Mouse (Mus musculus): ENCODE measurements around the gene Acsl4. TPM values are rescaled to one million over a fixed set of nuclear protein-coding genes. Genes with fewer than 3 reads are reported as not detected.

Acsl4 gene
- polyA plus RNA-seq, 1 experiment = 0.75 TPM

GRCm38 (mm10) chrX:142314307-142315024, 75.9 kb downstream of the Acsl4 start:
- Histone ChIP-seq H3K27me3 (replicated peaks) (peaks cover 2% of the 10 kb centered on the region), H3K9me3 (no peaks in the 10 kb centered on the region), H3K4me3 (replicated peaks) (peak overlapping the region; percentile 50), H3K36me3 (replicated peaks; ENCODE audit: low read length) (no peaks in the 10 kb centered on the region), H3K4me1 (peaks cover 8% of the 10 kb centered on the region)
- no peak for TF ChIP-seq GATA1 (IDR thresholded peaks at IDR 0.05; ENCODE audit: borderline replicate concordance, low read length)
- TF ChIP-seq FLI1 (IDR thresholded peaks at IDR 0.05; ENCODE audit: low read length) = no peak

GRCm38 (mm10) chrX:142310431-142310830, 79.9 kb downstream of the Acsl4 start:
- H3K36me3 ChIP-seq (replicated peaks; ENCODE audit: low read length) = no peaks in the 10 kb centered on the region
- peaks cover 5% of the 10 kb centered on the region; the same call in 1 of the 2 replicates for H3K9me3 ChIP-seq
- H3K4me3 ChIP-seq (replicated peaks) = no peak overlapping the region
- no peak for TF ChIP-seq GATA1 (IDR thresholded peaks at IDR 0.05; ENCODE audit: borderline replicate concordance, low read length)
- no peak for TF ChIP-seq FLI1 (IDR thresholded peaks at IDR 0.05; ENCODE audit: low read length)
- peaks cover 32% of the 10 kb centered on the region for H3K27me3 ChIP-seq (replicated peaks)
- peaks cover 8% of the 10 kb centered on the region for H3K4me1 ChIP-seq

- Histone ChIP-seq H3K4me1 (no peaks in the 10 kb centered on the region; the same call in 1 of the 2 replicates), H3K9me3 (peaks cover 8% of the 10 kb centered on the region; the same call in 1 of the 2 replicates), H3K27me3 (replicated peaks) (peaks cover 49% of the 10 kb centered on the region), H3K4me3 (replicated peaks) (peak within 1 kb of the TSS; percentile 14), H3K36me3 (replicated peaks; ENCODE audit: low read length) (no peaks in the 10 kb centered on the region)
- TF ChIP-seq FLI1 (IDR thresholded peaks at IDR 0.05; ENCODE audit: low read length) (no peak), GATA1 (IDR thresholded peaks at IDR 0.05; ENCODE audit: borderline replicate concordance, low read length) (no peak)
These were observed 84.3 kb downstream of the Acsl4 start, which contains the start of gene Kcne1l for GRCm38 (mm10) chrX:142305869-142306581. Kcne1l (minus strand) TSS chrX:142306294.

- H3K9me3 ChIP-seq = peaks cover 8% of the 10 kb centered on the region; the same call in 1 of the 2 replicates
- peaks cover 50% of the 10 kb centered on the region for H3K27me3 ChIP-seq (replicated peaks)
- H3K4me1 ChIP-seq = no peaks in the 10 kb centered on the region; the same call in 1 of the 2 replicates
- TF ChIP-seq GATA1 (IDR thresholded peaks at IDR 0.05; ENCODE audit: borderline replicate concordance, low read length) (no peak), FLI1 (IDR thresholded peaks at IDR 0.05; ENCODE audit: low read length) (no peak)
- H3K4me3 ChIP-seq (replicated peaks) = peak overlapping the region; percentile 14
- no peaks in the 10 kb centered on the region for H3K36me3 ChIP-seq (replicated peaks; ENCODE audit: low read length)
These were observed 85.1 kb downstream of the Acsl4 start for GRCm38 (mm10) chrX:142305010-142305868.

- H3K4me1 ChIP-seq = no peaks in the 10 kb centered on the region; the same call in 1 of the 2 replicates
- H3K9me3 ChIP-seq = peaks cover 8% of the 10 kb centered on the region; the same call in 1 of the 2 replicates
- peaks cover 50% of the 10 kb centered on the region for H3K27me3 ChIP-seq (replicated peaks)
- no peak overlapping the region for H3K4me3 ChIP-seq (replicated peaks)
- TF ChIP-seq GATA1 (IDR thresholded peaks at IDR 0.05; ENCODE audit: borderline replicate concordance, low read length) (no peak), FLI1 (IDR thresholded peaks at IDR 0.05; ENCODE audit: low read length) (no peak)
- H3K36me3 ChIP-seq (replicated peaks; ENCODE audit: low read length) = no peaks in the 10 kb centered on the region
These were observed 85.7 kb downstream of the Acsl4 start for GRCm38 (mm10) chrX:142304592-142304991.

GRCm38 (mm10) chrX:142303456-142303855, 86.9 kb downstream of the Acsl4 start:
- H3K4me3 ChIP-seq (replicated peaks) = no peak overlapping the region
- H3K36me3 ChIP-seq (replicated peaks; ENCODE audit: low read length) = no peaks in the 10 kb centered on the region
- H3K27me3 ChIP-seq (replicated peaks) = peaks cover 44% of the 10 kb centered on the region
- H3K4me1 ChIP-seq = no peaks in the 10 kb centered on the region; the same call in 1 of the 2 replicates
- TF ChIP-seq FLI1 (IDR thresholded peaks at IDR 0.05; ENCODE audit: low read length) (no peak), GATA1 (IDR thresholded peaks at IDR 0.05; ENCODE audit: borderline replicate concordance, low read length) (no peak)
- peaks cover 8% of the 10 kb centered on the region; the same call in 1 of the 2 replicates for H3K9me3 ChIP-seq

- Histone ChIP-seq H3K36me3 (replicated peaks; ENCODE audit: low read length) (no peaks in the 10 kb centered on the region), H3K27me3 (replicated peaks) (peaks cover 22% of the 10 kb centered on the region), H3K9me3 (no peaks in the 10 kb centered on the region), H3K4me1 (no peaks in the 10 kb centered on the region), H3K4me3 (replicated peaks) (no peak overlapping the region)
- TF ChIP-seq GATA1 (IDR thresholded peaks at IDR 0.05; ENCODE audit: borderline replicate concordance, low read length) (no peak), FLI1 (IDR thresholded peaks at IDR 0.05; ENCODE audit: low read length) (no peak)
These were observed 104.4 kb downstream of the Acsl4 start for GRCm38 (mm10) chrX:142285905-142286304.

GRCm38 (mm10) chrX:142276573-142276972, 113.8 kb downstream of the Acsl4 start:
- TF ChIP-seq FLI1 (IDR thresholded peaks at IDR 0.05; ENCODE audit: low read length) (no peak), GATA1 (IDR thresholded peaks at IDR 0.05; ENCODE audit: borderline replicate concordance, low read length) (no peak)
- Histone ChIP-seq H3K4me3 (replicated peaks) (no peak overlapping the region), H3K36me3 (replicated peaks; ENCODE audit: low read length) (no peaks in the 10 kb centered on the region), H3K27me3 (replicated peaks) (peaks cover 14% of the 10 kb centered on the region), H3K4me1 (no peaks in the 10 kb centered on the region), H3K9me3 (no peaks in the 10 kb centered on the region)

- H3K4me1 ChIP-seq = no peaks in the 10 kb centered on the region
- H3K27me3 ChIP-seq (replicated peaks) = peaks cover 12% of the 10 kb centered on the region
- TF ChIP-seq FLI1 (IDR thresholded peaks at IDR 0.05; ENCODE audit: low read length) = no peak
- no peak for TF ChIP-seq GATA1 (IDR thresholded peaks at IDR 0.05; ENCODE audit: borderline replicate concordance, low read length)
- no peaks in the 10 kb centered on the region for H3K36me3 ChIP-seq (replicated peaks; ENCODE audit: low read length)
- H3K9me3 ChIP-seq = no peaks in the 10 kb centered on the region
- H3K4me3 ChIP-seq (replicated peaks) = no peak overlapping the region
These were observed 114.3 kb downstream of the Acsl4 start for GRCm38 (mm10) chrX:142276031-142276430.

Other genes with a start within 250 kb of the Acsl4 start
- not detected in 2 replicates for gene Gucy2f, start 193.6 kb downstream of the Acsl4 start, polyA plus RNA-seq (2012; ENCODE audit: insufficient read depth, low replicate concordance)
- gene Nxt2, start 163.8 kb downstream of the Acsl4 start, polyA plus RNA-seq (2012; ENCODE audit: insufficient read depth, low replicate concordance) = not detected in 2 replicates
- not detected in 2 replicates for gene Kcne1l, start 84.2 kb downstream of the Acsl4 start, polyA plus RNA-seq (2012; ENCODE audit: insufficient read depth, low replicate concordance)

All from megakaryocyte, embryonic 14.5 days (primary cell).